Mouse (Mus musculus) regulatory T cell (primary cell): ENCODE data around the gene Wrnip1.

Source experiments
- in situ Hi-C: fragments of 300-600 bp; cut with MboI, MseI; formaldehyde crosslinking; loops from one replicate; pipeline ENCODE4 v1.15.1; 2025; ENCODE audit warnings: high pct_unique_total_duplicates

Wrnip1 gene

GRCm38 (mm10) chr13:32801693-32802221, at the start of gene Wrnip1:
TSS of gene Wrnip1 (plus strand) at chr13:32802038.
- in situ Hi-C loops = no loop called here

GRCm38 (mm10) chr13:32752066-32752657, 49.7 kb upstream of the Wrnip1 start:
- in situ Hi-C loops = no loop called here

GRCm38 (mm10) chr13:32759036-32759435, 42.8 kb upstream of the Wrnip1 start:
- in situ Hi-C loops = no loop called here

- in situ Hi-C loops = loop anchor here (10.0 kb wide), 1 partner anchor 1574 kb away; no protein-coding TSS in a partner anchor
These were observed 41.0 kb upstream of the Wrnip1 start for GRCm38 (mm10) chr13:32760795-32761194.

- in situ Hi-C loops = loop anchor here (10.0 kb wide), 1 partner anchor 1572 kb away; no protein-coding TSS in a partner anchor
These were observed 38.7 kb upstream of the Wrnip1 start for GRCm38 (mm10) chr13:32763141-32763540.

- in situ Hi-C loops = loop anchor here (10.0 kb wide), 1 partner anchor 1570 kb away; no protein-coding TSS in a partner anchor
These were observed 37.4 kb upstream of the Wrnip1 start for GRCm38 (mm10) chr13:32764448-32764847.

- in situ Hi-C loops = loop anchor here (10.0 kb wide), 1 partner anchor 1567 kb away; no protein-coding TSS in a partner anchor
These were observed 33.7 kb upstream of the Wrnip1 start for GRCm38 (mm10) chr13:32768104-32768503.

GRCm38 (mm10) chr13:32769960-32770359, 31.9 kb upstream of the Wrnip1 start:
- in situ Hi-C loops = loop anchor here (10.0 kb wide), 1 partner anchor 1565 kb away; no protein-coding TSS in a partner anchor

- in situ Hi-C loops = no loop called here
These were observed 25.9 kb upstream of the Wrnip1 start for GRCm38 (mm10) chr13:32775889-32776288.

GRCm38 (mm10) chr13:32776350-32776749, 25.5 kb upstream of the Wrnip1 start:
- in situ Hi-C loops = no loop called here

- in situ Hi-C loops = no loop called here
These were observed 23.0 kb upstream of the Wrnip1 start for GRCm38 (mm10) chr13:32778861-32779260.

- in situ Hi-C loops = no loop called here
These were observed 18.8 kb upstream of the Wrnip1 start for GRCm38 (mm10) chr13:32783055-32783454.

- in situ Hi-C loops = no loop called here
These were observed 18.0 kb upstream of the Wrnip1 start, which contains the start of gene Mylk4 for GRCm38 (mm10) chr13:32783816-32784215. TSS of gene Mylk4 (minus strand) at chr13:32783954.

GRCm38 (mm10) chr13:32787584-32787983, 14.3 kb upstream of the Wrnip1 start:
- in situ Hi-C loops = no loop called here

- in situ Hi-C loops = no loop called here
These were observed 12.1 kb upstream of the Wrnip1 start for GRCm38 (mm10) chr13:32789781-32790180.

- in situ Hi-C loops = no loop called here
These were observed 7.2 kb upstream of the Wrnip1 start for GRCm38 (mm10) chr13:32794619-32795018.

GRCm38 (mm10) chr13:32795166-32795565, 6.7 kb upstream of the Wrnip1 start:
- in situ Hi-C loops = no loop called here

- in situ Hi-C loops = no loop called here
These were observed 4.8 kb upstream of the Wrnip1 start for GRCm38 (mm10) chr13:32797085-32797484.

GRCm38 (mm10) chr13:32799131-32799530, 2.7 kb upstream of the Wrnip1 start:
- in situ Hi-C loops = no loop called here

GRCm38 (mm10) chr13:32800859-32801258, 979 bp upstream of the Wrnip1 start:
- in situ Hi-C loops = no loop called here

GRCm38 (mm10) chr13:32802259-32803081, 632 bp downstream of the Wrnip1 start, which contains the start of gene D930007J09Rik:
TSS of gene D930007J09Rik (minus strand) at chr13:32802849.
- in situ Hi-C loops = no loop called here

GRCm38 (mm10) chr13:32803701-32804345, 2.0 kb downstream of the Wrnip1 start:
- in situ Hi-C loops = no loop called here
